Mouse (Mus musculus) forebrain, embryonic 15.5 days (tissue): ENCODE data around the gene Serpinf1. TPM values are rescaled to one million over a fixed set of nuclear protein-coding genes. Genes with fewer than 3 reads are reported as not detected.
"Not testable (repeated sequence)": the region's sequence is repeated elsewhere in the genome, so short reads cannot be mapped to it uniquely, and the experiment has no call there.

Experiments used
- ATAC-seq: fragments of 200-750 bp; cut with Nextera tagmentation; replicated peaks from 2 replicates; pipeline ENCODE4 v1.8.0; 2017; ENCODE audit warnings: mild to moderate bottlenecking, moderate TSS enrichment, moderate library complexity
- H3K27ac ChIP-seq: fragments of 300-500 bp; sonication (generic); replicated peaks from 2 replicates; pipeline ENCODE4 v1.5.1; 2015; ENCODE audit warnings: mild to moderate bottlenecking, inconsistent platforms
- H3K27me3 ChIP-seq: fragments of 300-500 bp; sonication (generic); 2 replicates; pipeline ENCODE4 v1.6.1; 2015; ENCODE audit warnings: inconsistent platforms
- H3K36me3 ChIP-seq: fragments of 300-500 bp; sonication (generic); 2 replicates; pipeline ENCODE4 v1.6.1; 2015; ENCODE audit warnings: mild to moderate bottlenecking, inconsistent platforms
- H3K4me1 ChIP-seq: fragments of 300-500 bp; sonication (generic); 2 replicates; pipeline ENCODE4 v1.6.1; 2015; ENCODE audit warnings: inconsistent platforms
- H3K4me2 ChIP-seq: fragments of 300-500 bp; sonication (generic); replicated peaks from 2 replicates; pipeline ENCODE4 v1.6.1; 2015; ENCODE audit warnings: mild to moderate bottlenecking, inconsistent platforms
- H3K4me3 ChIP-seq: fragments of 300-500 bp; sonication (generic); 2 replicates; pipeline ENCODE4 v1.5.1; 2015; ENCODE audit warnings: mild to moderate bottlenecking, inconsistent platforms
- H3K9ac ChIP-seq: fragments of 300-500 bp; sonication (generic); replicated peaks from 2 replicates; pipeline ENCODE4 v1.6.1; 2015; ENCODE audit warnings: mild to moderate bottlenecking, inconsistent platforms
- H3K9me3 ChIP-seq: fragments of 300-500 bp; sonication (generic); 2 replicates; pipeline ENCODE4 v1.6.1; 2016; ENCODE audit warnings: inconsistent platforms
- WGBS: fragments of 180-500 bp; shearing (Covaris S2); methylation state at CpG from one replicate; pipeline ENCODE4 v1.1.7; 2015; ENCODE audit warnings: mixed read lengths; 5-methylcytosine and 5-hydroxymethylcytosine counted together
- polyA plus RNA-seq: library from polyadenylated mRNA; unstranded; fragments of >200 nt; fragmentation: Nextera tagmentation; extraction: Ambion mirVana; gene quantifications from 2 replicates; pipeline ENCODE4 v1.2.1, GENCODE M21; 2015

Gene Serpinf1
- polyA plus RNA-seq, 1 experiment from 2014 or later: 21.4 TPM

DNA sequence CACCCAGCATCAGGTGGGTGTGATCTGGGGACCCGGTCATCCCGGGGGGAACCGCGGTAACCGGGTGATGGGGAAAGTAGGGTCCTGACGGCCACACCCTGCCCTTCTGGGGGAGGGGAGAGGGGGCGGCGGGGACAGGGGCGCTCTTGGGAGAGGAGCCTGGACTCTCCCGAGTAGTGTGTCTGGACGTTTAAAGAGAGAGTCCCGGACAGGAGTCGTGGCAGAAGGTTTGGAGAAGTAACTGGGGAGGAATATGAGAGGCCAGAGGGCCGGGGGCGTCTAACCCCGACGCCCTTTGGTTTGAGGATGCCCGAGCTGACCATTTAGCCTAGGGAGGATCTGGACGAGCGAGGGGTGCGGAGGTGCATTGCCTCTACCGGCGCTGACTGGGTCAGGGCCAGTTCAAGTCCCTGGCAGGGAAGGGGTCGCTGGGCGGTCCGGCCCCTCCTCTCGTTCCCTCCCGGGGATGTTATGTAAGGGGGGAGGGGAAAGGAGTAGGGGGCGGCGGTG lies 39.3 kb upstream of the Serpinf1 start:
- H3K9ac ChIP-seq: peak overlapping the region; percentile 61
- no peaks in the 10 kb centered on the region for H3K27me3 ChIP-seq
- H3K9me3 ChIP-seq: no peaks in the 10 kb centered on the region
- H3K4me2 ChIP-seq: peak overlapping the region; percentile 98
- H3K4me3 ChIP-seq: peak overlapping the region; percentile 72
- peaks cover 28% of the 10 kb centered on the region for H3K4me1 ChIP-seq
- no peak; the same call in 1 of the 2 replicates for ATAC-seq
- WGBS: under 1% methylated on average over 28 of the region's 30 CpGs
- peaks cover 8% of the 10 kb centered on the region; the same call in 1 of the 2 replicates for H3K36me3 ChIP-seq
- H3K27ac ChIP-seq: peak overlapping the region; percentile 58

DNA sequence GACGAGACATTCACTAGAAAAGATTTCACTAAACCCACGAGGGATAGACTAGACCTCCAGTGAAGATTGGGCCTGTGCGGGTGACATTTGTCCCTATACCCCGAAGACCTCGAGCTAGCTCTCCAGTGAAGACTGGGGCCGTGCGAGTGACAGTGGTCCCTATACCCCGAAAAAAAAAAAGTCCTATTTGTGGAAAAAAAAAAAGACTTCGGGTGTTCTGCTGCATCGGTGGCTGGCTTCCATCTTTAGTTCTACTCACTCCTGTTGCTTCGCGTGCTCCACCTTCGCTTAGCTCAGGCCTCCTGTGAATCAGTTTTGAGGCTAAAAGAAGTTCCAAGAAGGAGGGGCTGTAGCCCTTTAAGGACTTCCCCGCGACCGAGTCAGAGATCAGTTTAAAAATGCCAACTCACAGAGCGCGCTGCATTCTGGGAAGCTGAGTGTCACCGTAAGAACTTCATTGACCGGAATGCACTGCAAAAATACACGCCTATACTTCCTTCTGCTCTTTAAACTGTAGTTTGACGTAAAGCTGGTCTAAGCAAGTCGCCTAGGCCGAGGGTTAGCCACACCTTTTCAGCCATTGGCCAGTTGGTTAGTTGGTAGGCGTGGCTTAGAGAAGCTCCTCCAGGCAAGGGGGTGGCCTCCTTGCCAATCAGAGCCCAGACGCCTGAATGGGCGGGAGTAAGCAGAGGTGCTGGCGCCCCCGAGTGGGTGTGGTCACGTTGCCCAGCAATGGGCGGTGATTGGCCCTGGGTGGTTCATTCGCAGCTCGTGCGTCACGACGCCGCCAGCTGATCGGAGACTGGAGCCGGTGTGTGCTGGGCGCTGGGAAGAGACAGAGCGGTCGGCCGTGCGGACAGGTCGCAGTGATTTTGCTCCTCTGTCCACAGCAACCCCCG lies 38.6 kb upstream of the Serpinf1 start, which contains the start of gene Tlcd2:
Gene Tlcd2, plus strand, starts transcription at position 872 of the 899 bp plus-strand sequence.
- ATAC-seq: peak; percentile 96
- WGBS: 0% methylated on average over 46 of the region's 46 CpGs

DNA sequence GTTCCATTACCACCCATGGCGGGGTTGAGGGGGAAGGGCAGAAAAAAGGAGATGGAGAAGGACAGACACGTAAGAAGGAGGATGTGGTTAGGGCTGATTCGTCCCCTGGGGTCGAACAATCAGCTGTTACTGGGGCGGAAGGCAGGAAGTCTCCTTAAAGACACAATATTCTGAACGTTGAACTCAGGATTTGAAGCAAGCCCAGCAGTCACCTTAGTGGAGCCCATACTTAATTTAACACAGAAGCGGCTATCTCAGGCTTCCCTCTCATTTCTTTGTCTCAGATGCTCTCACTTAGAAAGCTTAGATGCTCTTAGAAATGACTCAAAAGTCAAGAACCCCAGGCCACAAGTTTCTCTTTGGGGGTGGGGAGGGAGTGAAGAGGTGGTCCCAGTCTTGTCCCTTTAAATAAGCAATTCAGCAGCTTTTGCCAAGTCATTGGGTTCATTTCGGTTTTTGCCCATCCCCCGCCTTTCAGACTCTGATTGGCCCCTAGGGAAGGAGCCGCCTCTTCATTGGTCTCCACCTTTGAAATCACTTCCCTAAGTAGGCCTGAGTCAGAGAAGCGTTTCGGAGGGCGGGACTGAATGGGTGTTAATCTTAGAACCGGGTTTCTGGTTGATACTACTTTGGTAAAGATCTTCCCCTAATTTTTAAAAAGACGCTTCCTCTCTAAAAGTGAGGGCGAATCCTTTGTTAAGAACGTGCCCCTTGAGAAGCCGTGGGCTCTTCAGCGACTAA lies 37.8 kb upstream of the Serpinf1 start:
- peak overlapping the region; percentile 74 for H3K4me2 ChIP-seq
- peak; percentile 44 for ATAC-seq
- H3K9me3 ChIP-seq: no peaks in the 10 kb centered on the region
- H3K4me1 ChIP-seq: peaks cover 29% of the 10 kb centered on the region
- 3% methylated on average over 19 of the region's 19 CpGs for WGBS
- H3K27ac ChIP-seq: peak overlapping the region; percentile 85
- H3K9ac ChIP-seq: peak overlapping the region; percentile 32
- H3K36me3 ChIP-seq: peaks cover 2% of the 10 kb centered on the region; the same call in 1 of the 2 replicates
- H3K27me3 ChIP-seq: no peaks in the 10 kb centered on the region
- peak overlapping the region; percentile 72 for H3K4me3 ChIP-seq

More for the DNA sequence above, 38.6 kb upstream of the Serpinf1 start, which contains the start of gene Tlcd2:
- Histone ChIP-seq H3K36me3 (peaks cover 8% of the 10 kb centered on the region; the same call in 1 of the 2 replicates), H3K27me3 (no peaks in the 10 kb centered on the region), H3K4me3 (peak within 1 kb of the TSS; percentile 72), H3K4me1 (peaks cover 28% of the 10 kb centered on the region), H3K9me3 (no peaks in the 10 kb centered on the region), H3K27ac (peak within 1 kb of the TSS; percentile 85), H3K9ac (peak within 1 kb of the TSS; percentile 61), H3K4me2 (peak within 1 kb of the TSS; percentile 98)

DNA sequence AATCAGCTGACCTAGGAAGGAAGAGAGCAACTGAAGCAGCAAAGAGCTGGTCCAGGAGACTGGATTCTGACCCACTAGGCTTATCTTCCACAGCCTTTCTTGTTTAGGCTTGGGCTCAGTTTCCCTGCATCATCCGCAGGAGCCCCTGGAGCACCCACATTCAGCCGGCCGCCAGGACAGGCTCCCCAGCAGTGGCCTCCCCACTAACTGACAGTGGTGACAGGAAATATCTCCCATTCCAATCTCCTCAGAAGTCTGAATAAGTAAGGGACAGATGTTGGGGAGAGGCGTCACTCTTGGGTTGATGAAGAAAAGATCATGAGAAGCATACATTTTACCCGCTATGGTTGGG lies 37.2 kb upstream of the Serpinf1 start:
- Histone ChIP-seq H3K9ac (0 out of 2 replicates have a peak overlapping the region, but pooled peaks have one; percentile 3), H3K4me1 (peaks cover 34% of the 10 kb centered on the region), H3K4me2 (peak overlapping the region; percentile 74), H3K4me3 (peak overlapping the region; percentile 72; the same call in 1 of the 2 replicates), H3K36me3 (no peaks in the 10 kb centered on the region), H3K27me3 (no peaks in the 10 kb centered on the region), H3K27ac (peak overlapping the region; percentile 85; the same call in 1 of the 2 replicates), H3K9me3 (no peaks in the 10 kb centered on the region)
- 27% methylated on average over 5 of the region's 5 CpGs for WGBS
- no peak for ATAC-seq

DNA sequence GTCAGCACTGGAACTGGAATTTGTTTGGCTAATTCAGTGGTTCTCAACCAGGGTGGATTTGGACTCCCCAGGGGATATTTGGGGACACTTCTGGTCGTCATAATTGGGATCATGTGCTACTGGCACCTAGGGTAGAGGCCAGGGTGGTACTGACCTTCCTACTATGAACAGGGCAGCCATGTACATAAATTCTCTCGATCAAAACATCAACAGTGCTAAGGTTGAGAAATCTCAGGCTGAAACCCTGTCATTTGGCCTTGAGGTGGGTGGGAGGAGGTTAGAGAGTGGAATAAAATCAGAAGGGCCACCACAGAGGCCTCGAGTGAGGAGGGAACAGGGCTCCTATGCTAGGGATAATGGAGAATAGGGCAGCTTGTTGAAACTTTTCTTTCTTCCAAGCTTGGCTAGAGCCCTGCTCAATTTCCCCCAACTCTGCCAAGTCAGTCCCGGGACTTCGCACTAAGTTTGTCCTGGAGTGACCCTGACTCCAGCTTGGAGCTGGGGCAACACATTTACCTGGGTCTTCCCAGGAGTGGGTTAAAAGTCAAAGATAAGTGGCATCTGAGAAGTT lies 36.7 kb upstream of the Serpinf1 start:
- Histone ChIP-seq H3K4me3 (no peak overlapping the region), H3K4me2 (no peak overlapping the region), H3K9ac (no peak overlapping the region), H3K9me3 (no peaks in the 10 kb centered on the region), H3K27me3 (no peaks in the 10 kb centered on the region), H3K36me3 (no peaks in the 10 kb centered on the region), H3K4me1 (peaks cover 36% of the 10 kb centered on the region), H3K27ac (0 out of 2 replicates have a peak overlapping the region, but pooled peaks have one; percentile 85)
- WGBS: 79% methylated on average over 5 of the region's 5 CpGs
- no peak for ATAC-seq

DNA sequence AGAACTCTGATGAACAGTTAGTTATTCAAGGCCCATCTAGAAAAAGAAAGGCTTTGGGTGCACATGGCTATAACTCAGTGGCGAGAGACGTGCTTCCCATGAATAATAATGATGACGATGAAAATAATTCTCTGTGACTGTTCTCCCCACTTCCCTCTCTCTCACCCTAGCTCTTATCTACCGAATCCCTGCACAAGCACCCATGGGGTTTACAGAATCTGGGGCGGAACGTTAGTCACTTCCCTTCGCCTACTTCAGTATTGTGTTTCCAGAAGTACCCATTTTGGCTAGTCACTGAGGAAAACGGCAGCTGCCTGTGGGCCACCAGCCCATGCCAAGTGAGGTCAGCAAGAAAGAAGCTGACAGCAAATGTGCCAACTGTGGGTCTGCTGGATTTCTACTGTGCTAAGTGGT lies 36.1 kb upstream of the Serpinf1 start:
- H3K27me3 ChIP-seq: no peaks in the 10 kb centered on the region
- no peaks in the 10 kb centered on the region for H3K36me3 ChIP-seq
- no peak overlapping the region for H3K4me2 ChIP-seq
- H3K4me1 ChIP-seq: peaks cover 42% of the 10 kb centered on the region
- ATAC-seq: no peak
- H3K9ac ChIP-seq: no peak overlapping the region
- no peak overlapping the region for H3K4me3 ChIP-seq
- 87% methylated on average over 8 of the region's 8 CpGs for WGBS
- H3K9me3 ChIP-seq: no peaks in the 10 kb centered on the region
- H3K27ac ChIP-seq: no peak overlapping the region

DNA sequence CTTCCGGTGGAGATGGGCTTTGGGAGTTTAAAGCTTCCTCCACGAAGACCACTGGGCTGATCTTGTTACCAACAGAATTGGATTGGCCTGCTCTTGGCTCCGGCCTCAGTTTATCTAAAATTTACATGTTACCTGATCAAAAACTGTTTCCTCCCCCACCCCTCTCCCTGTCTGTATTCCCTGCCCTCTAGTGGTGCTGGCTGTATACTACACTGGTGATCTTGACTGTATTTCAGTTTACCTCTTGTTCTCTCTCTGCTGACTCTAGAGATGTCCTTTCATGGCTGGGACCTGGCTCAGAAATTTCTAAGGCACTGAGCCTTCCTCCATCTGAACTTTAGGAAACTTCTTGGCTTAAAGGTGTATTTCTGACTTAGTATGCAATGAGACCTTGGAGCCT lies 35.7 kb upstream of the Serpinf1 start:
- no peaks in the 10 kb centered on the region for H3K27me3 ChIP-seq
- H3K4me2 ChIP-seq: no peak overlapping the region
- no peak overlapping the region for H3K4me3 ChIP-seq
- no peaks in the 10 kb centered on the region for H3K9me3 ChIP-seq
- no peak for ATAC-seq
- H3K27ac ChIP-seq: no peak overlapping the region
- no peak overlapping the region for H3K9ac ChIP-seq
- no peaks in the 10 kb centered on the region for H3K36me3 ChIP-seq
- H3K4me1 ChIP-seq: peaks cover 46% of the 10 kb centered on the region
- WGBS: 9% methylated on average over 3 of the region's 3 CpGs

DNA sequence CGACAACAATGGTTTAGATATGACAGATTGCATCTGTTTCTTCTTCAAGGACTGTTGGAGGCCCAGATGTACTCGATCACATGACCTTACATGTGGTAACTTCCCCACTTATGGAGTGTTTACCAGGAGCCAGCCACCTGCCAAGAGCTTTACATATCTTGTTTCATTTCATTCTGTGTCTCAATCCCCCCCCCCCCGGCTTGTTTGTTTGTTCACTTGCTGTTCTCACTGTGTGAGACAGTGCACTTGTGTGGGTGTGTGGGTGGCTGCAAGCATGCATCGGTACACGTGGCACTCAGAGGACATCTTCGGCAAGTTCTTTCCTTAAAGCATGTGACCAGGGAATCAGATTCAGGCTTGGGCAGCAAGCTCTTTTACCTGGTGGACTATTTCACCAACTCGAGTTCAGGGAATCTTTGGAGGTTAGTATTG lies 34.0 kb upstream of the Serpinf1 start:
- peaks cover 34% of the 10 kb centered on the region for H3K4me1 ChIP-seq
- no peak overlapping the region for H3K4me2 ChIP-seq
- H3K27ac ChIP-seq: no peak overlapping the region
- WGBS: 87% methylated on average over 7 of the region's 7 CpGs
- no peak overlapping the region for H3K9ac ChIP-seq
- H3K27me3 ChIP-seq: no peaks in the 10 kb centered on the region
- H3K36me3 ChIP-seq: no peaks in the 10 kb centered on the region
- no peak overlapping the region for H3K4me3 ChIP-seq
- no peak for ATAC-seq
- H3K9me3 ChIP-seq: no peaks in the 10 kb centered on the region

DNA sequence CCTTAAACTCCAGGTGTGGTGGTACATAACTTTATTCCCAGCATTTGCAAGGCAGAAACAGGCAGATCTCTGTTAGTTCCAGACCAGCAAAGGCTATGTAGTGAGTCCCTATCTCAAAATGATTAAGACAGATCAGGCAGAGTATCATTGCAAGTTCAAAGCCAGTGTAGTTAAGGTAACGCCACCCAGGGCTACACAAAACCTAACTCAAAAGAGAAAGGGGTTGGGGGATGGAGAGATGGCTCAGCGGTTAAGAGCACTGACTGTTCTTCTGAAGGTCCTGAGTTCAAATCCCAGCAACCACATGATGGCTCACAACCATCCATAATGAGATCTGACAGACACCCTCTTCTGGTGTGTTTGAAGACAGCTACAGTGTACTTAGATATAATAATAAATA lies 33.5 kb upstream of the Serpinf1 start:
- not testable (repeated sequence) for H3K27me3 ChIP-seq, H3K4me2 ChIP-seq, H3K9ac ChIP-seq, H3K4me3 ChIP-seq, H3K9me3 ChIP-seq, H3K27ac ChIP-seq, ATAC-seq, H3K36me3 ChIP-seq
- H3K4me1 ChIP-seq: peaks cover 34% of the 10 kb centered on the region
- WGBS: 93% methylated on average over 2 of the region's 2 CpGs

DNA sequence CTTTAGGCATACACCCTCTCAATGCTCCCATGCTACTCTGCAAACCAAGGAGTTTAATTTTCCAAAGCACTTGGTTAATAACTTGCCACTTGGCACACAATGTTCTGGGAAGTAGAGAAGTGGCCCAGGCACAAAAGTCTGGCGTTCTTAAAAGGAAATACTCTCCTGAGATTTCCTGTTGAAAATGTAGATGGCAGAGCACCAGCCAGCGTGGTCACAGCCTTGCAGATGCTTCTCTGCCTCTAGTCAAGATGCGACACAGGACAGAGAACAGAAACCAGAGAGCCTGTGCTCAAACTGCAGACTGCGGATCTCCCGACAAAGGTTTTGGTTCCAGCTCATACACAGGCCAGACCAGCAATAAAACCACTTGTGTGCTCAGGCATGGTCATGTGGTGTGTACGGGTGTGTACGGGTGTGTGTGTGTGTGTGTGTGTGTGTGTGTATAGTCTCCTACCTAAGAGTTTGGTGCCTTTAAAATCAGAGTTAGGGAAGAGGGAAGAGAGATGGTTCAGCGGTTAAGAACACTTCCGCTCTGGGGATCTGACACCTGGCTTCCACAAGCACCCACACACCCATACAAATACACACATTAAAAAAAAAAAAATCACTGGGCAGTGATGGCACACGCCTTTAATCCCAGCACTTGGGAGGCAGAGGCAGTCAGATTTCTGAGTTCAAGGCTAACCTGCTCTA lies 32.7 kb upstream of the Serpinf1 start:
- Histone ChIP-seq H3K9ac (peak overlapping the region; percentile 76), H3K4me2 (peak overlapping the region; percentile 98), H3K4me1 (peaks cover 31% of the 10 kb centered on the region), H3K4me3 (peak overlapping the region; percentile 79), H3K9me3 (no peaks in the 10 kb centered on the region), H3K27ac (peak overlapping the region; percentile 58), H3K27me3 (no peaks in the 10 kb centered on the region), H3K36me3 (no peaks in the 10 kb centered on the region)
- WGBS: 81% methylated on average over 10 of the region's 10 CpGs
- ATAC-seq: no peak
